In genomic region chrX:20587968-20588367, GRCm38 (mm10) we compare ENCODE assay signal across 11 mouse cellular contexts. TPM values are rescaled to one million over a fixed set of nuclear protein-coding genes. Genes with fewer than 3 reads are reported as not detected.
DNase-seq lines count a peak whose midpoint lies in the region; ATAC-seq and TF ChIP-seq lines count a peak whose summit lies in the region.
"Had no signal": no experiment of that assay in that cellular context is flagged by ENCODE, and none has a peak within 500 bp of the region (broad histone marks: within the 10 kb centered on the region; RNA-seq: fewer than 3 reads in every experiment).

No protein-coding gene starts in this region.

- dilution Hi-C loops in CH12.LX (cut with MboI; ENCODE audit: extremely low pct_ligation_motif_present, extremely low pct_unique_long_range_greater_than_20kb, low sequenced_read_pairs): no loop called here

- TF ChIP-seq EP300 in liver, embryonic 14.5 days (IDR thresholded peaks at IDR 0.05; ENCODE audit: low read depth): no peak
- no peak for TF ChIP-seq EP300 in CH12.LX (IDR thresholded peaks at IDR 0.05; ENCODE audit: low read length)

- H3K36me3 ChIP-seq in heart, embryonic 10.5 days: no peaks in the 10 kb centered on the region
- no peaks in the 10 kb centered on the region for H3K36me3 ChIP-seq in liver, embryonic 14.5 days (replicated peaks; ENCODE audit: control insufficient read depth, insufficient read depth, low read depth)
- no peaks in the 10 kb centered on the region for H3K36me3 ChIP-seq in CH12.LX (replicated peaks in 1 of 2; ENCODE audit: control insufficient read depth in 1 of 2, insufficient read depth in 1 of 2, low read length in 1 of 2)
- no peaks in the 10 kb centered on the region for H3K36me3 ChIP-seq in heart, embryonic 11.5 days (ENCODE audit: control insufficient read depth, insufficient read depth, low read length)
- H3K36me3 ChIP-seq: forebrain, embryonic 15.5 days; midbrain, embryonic 13.5 days had no signal

- in situ Hi-C loops in CH12.LX (cut with MboI; ENCODE audit: low pct_ligation_motif_present, low pct_unique_long_range_greater_than_20kb, low sequenced_read_pairs): no loop called here

- H3K27me3 ChIP-seq in heart, embryonic 10.5 days (ENCODE audit: insufficient read depth, poor library complexity, severe bottlenecking): no peaks in the 10 kb centered on the region
- no peaks in the 10 kb centered on the region for H3K27me3 ChIP-seq in liver, embryonic 14.5 days (ENCODE audit: control insufficient read depth, insufficient read depth, low read length)
- no peaks in the 10 kb centered on the region for H3K27me3 ChIP-seq in CH12.LX (replicated peaks)
- no peaks in the 10 kb centered on the region for H3K27me3 ChIP-seq in heart, embryonic 11.5 days (ENCODE audit: control insufficient read depth, insufficient read depth, low read length)
- H3K27me3 ChIP-seq: forebrain, embryonic 15.5 days; midbrain, embryonic 13.5 days had no signal

- peak; percentile 69 for TF ChIP-seq RAD21 in CH12.LX (IDR thresholded peaks at IDR 0.05; ENCODE audit: low read depth, low read length)

- no peak overlapping the region for H3K9ac ChIP-seq in liver, embryonic 14.5 days (replicated peaks)
- no peak overlapping the region for H3K9ac ChIP-seq in CH12.LX (ENCODE audit: insufficient read depth, low read depth)
- H3K9ac ChIP-seq in heart, embryonic 11.5 days (ENCODE audit: low read depth, low read length): no peak overlapping the region
- H3K9ac ChIP-seq: forebrain, embryonic 15.5 days; midbrain, embryonic 13.5 days had no signal

- TF ChIP-seq POLR2A in CH12.LX (IDR thresholded peaks at IDR 0.05; ENCODE audit: low read depth, low read length): no peak
- TF ChIP-seq POLR2A in brain, embryonic 14.5 days (IDR thresholded peaks at IDR 0.05; ENCODE audit: borderline replicate concordance, extremely low read depth, insufficient read depth, insufficient read length, poor library complexity, severe bottlenecking): no peak

- ATAC-seq in liver, embryonic 14.5 days (ENCODE audit: insufficient read depth): no peak
- ATAC-seq in heart, embryonic 11.5 days (replicated peaks; ENCODE audit: insufficient number of reproducible peaks, low FRiP score, low TSS enrichment): no peak
- ATAC-seq: forebrain, embryonic 15.5 days; midbrain, embryonic 13.5 days had no signal

- TF ChIP-seq CTCF in liver, embryonic 14.5 days (IDR thresholded peaks at IDR 0.05; ENCODE audit: low read depth): peak; percentile 32
- peak in 1 of 2 experiments; percentile 61; a peak in 2 of 4 replicates for TF ChIP-seq CTCF in CH12.LX (conservative IDR thresholded peaks at IDR 0.05 in 1 of 2, IDR thresholded peaks at IDR 0.05 in 1 of 2; ENCODE audit: low read depth in 2 of 2, low read length in 2 of 2)
- TF ChIP-seq CTCF in brain, embryonic 14.5 days (IDR thresholded peaks at IDR 0.05; ENCODE audit: borderline replicate concordance, extremely low read depth, insufficient read depth, insufficient read length): no peak

- intact Hi-C loops in heart, postnatal 10 days (cut with DNase I): loop anchor here (10.0 kb wide), 1 partner anchor 563 kb away; no protein-coding TSS in a partner anchor

- H3K27ac ChIP-seq in heart, embryonic 10.5 days: no peak overlapping the region
- H3K27ac ChIP-seq in liver, embryonic 14.5 days: no peak overlapping the region
- no peak overlapping the region for H3K27ac ChIP-seq in CH12.LX (ENCODE audit: insufficient read depth, low read depth)
- no peak overlapping the region for H3K27ac ChIP-seq in heart, embryonic 11.5 days (ENCODE audit: low read depth, low read length)
- H3K27ac ChIP-seq: forebrain, embryonic 15.5 days; midbrain, embryonic 13.5 days had no signal

- H3K4me3 ChIP-seq in heart, embryonic 10.5 days: no peak overlapping the region
- H3K4me3 ChIP-seq in liver, embryonic 14.5 days (ENCODE audit: insufficient read depth in 1 of 2, low read depth in 2 of 2, low read length in 2 of 2): no peak overlapping the region
- no peak overlapping the region for H3K4me3 ChIP-seq in CH12.LX (replicated peaks in 1 of 3; ENCODE audit: low read depth in 2 of 3, low read length in 2 of 3, poor library complexity in 1 of 3)
- H3K4me3 ChIP-seq in heart, embryonic 11.5 days (ENCODE audit: low read depth, low read length): no peak overlapping the region
- H3K4me3 ChIP-seq: forebrain, embryonic 15.5 days; midbrain, embryonic 13.5 days had no signal

- peak; percentile 5 to 22 for DNase-seq in heart, postnatal 10 days
- no peak for DNase-seq in heart, embryonic 10.5 days (ENCODE audit: low spot score)
- no peak for DNase-seq in liver, embryonic 14.5 days (ENCODE audit: low read depth in 3 of 3, low spot score in 3 of 3)
- DNase-seq in liver: no peak
- DNase-seq in CH12.LX (ENCODE audit: extremely low read depth): peak; percentile 8
- peak; percentile 12 for DNase-seq in brain, embryonic 14.5 days (ENCODE audit: low read depth)
- DNase-seq in testis, postnatal 14 days (ENCODE audit: low spot score): no peak
- DNase-seq: cerebellum, adult 9-10 months had no signal

- no peak overlapping the region for H3K4me2 ChIP-seq in liver, embryonic 14.5 days (ENCODE audit: low read depth)
- H3K4me2 ChIP-seq in CH12.LX (ENCODE audit: insufficient read depth, low read depth, poor library complexity, severe bottlenecking): no peak overlapping the region
- no peak overlapping the region for H3K4me2 ChIP-seq in heart, embryonic 11.5 days
- H3K4me2 ChIP-seq: forebrain, embryonic 15.5 days; midbrain, embryonic 13.5 days had no signal

- H3K79me2 ChIP-seq in CH12.LX (replicated peaks; ENCODE audit: control insufficient read depth, extremely low read depth, insufficient read depth, poor library complexity, severe bottlenecking): no peaks in the 10 kb centered on the region

- H3K9me3 ChIP-seq in heart, embryonic 10.5 days: no peaks in the 10 kb centered on the region
- no peaks in the 10 kb centered on the region for H3K9me3 ChIP-seq in liver, embryonic 14.5 days (ENCODE audit: control insufficient read depth, low read length)
- no peaks in the 10 kb centered on the region for H3K9me3 ChIP-seq in CH12.LX (replicated peaks; ENCODE audit: low read length)
- H3K9me3 ChIP-seq in heart, embryonic 11.5 days (replicated peaks; ENCODE audit: control insufficient read depth, low read length): no peaks in the 10 kb centered on the region
- H3K9me3 ChIP-seq: forebrain, embryonic 15.5 days; midbrain, embryonic 13.5 days had no signal

- WGBS in heart, embryonic 10.5 days: 15% methylated on average over 4 of the region's 4 CpGs
- WGBS in liver, embryonic 14.5 days (ENCODE audit: insufficient replicate concordance): 12% methylated on average over 4 of the region's 4 CpGs
- WGBS in heart, embryonic 11.5 days (ENCODE audit: insufficient replicate concordance): 9% methylated on average over 4 of the region's 4 CpGs

- H3K4me1 ChIP-seq in heart, embryonic 10.5 days: no peaks in the 10 kb centered on the region
- no peaks in the 10 kb centered on the region for H3K4me1 ChIP-seq in liver, embryonic 14.5 days (replicated peaks; ENCODE audit: control insufficient read depth in 2 of 2, insufficient read depth in 2 of 2, low read length in 1 of 2)
- no peaks in the 10 kb centered on the region for H3K4me1 ChIP-seq in CH12.LX (ENCODE audit: control insufficient read depth in 1 of 2, insufficient read depth in 2 of 2)
- H3K4me1 ChIP-seq in heart, embryonic 11.5 days (ENCODE audit: control insufficient read depth, insufficient read depth, low read length): no peaks in the 10 kb centered on the region
- H3K4me1 ChIP-seq: forebrain, embryonic 15.5 days; midbrain, embryonic 13.5 days had no signal

TF ChIP-seq in CH12.LX, 34 proteins besides CTCF, POLR2A, EP300 and RAD21:
- TF ChIP-seq BHLHE40 (IDR thresholded peaks at IDR 0.05; ENCODE audit: low read depth, low read length) (no peak), SMC3 (IDR thresholded peaks at IDR 0.05; ENCODE audit: low read depth, low read length) (peak; percentile 37), ZNF384 (IDR thresholded peaks at IDR 0.05; ENCODE audit: low read depth, low read length) (peak; percentile 68), GABPA (IDR thresholded peaks at IDR 0.05; ENCODE audit: insufficient replicate concordance, low read depth, low read length) (no peak), JUND (conservative IDR thresholded peaks at IDR 0.05; ENCODE audit: low read depth, low read length) (no peak)

RNA-seq across cellular contexts. Expression of gene Rbm10, which starts 29.3 kb away (rescaled TPM):
- total RNA-seq in heart, postnatal 10 days (2021): 10 to 100 TPM; 24.1 to 29.5 TPM
- 57.6 and 68.5 TPM in 2 replicates for polyA plus RNA-seq in heart, embryonic 10.5 days (2016; fragmentation: Nextera tagmentation; extraction: Ambion mirVana)
- polyA plus RNA-seq in liver, embryonic 14.5 days (2012; rRNA removed): 22.7 and 25.8 TPM in 2 replicates
- 23.2 and 26.4 TPM in 2 replicates for polyA plus RNA-seq in liver, embryonic 14.5 days (2014; fragmentation: Nextera tagmentation; extraction: Ambion mirVana)
- 81.5 and 83.8 TPM in 2 replicates for total RNA-seq in CH12.LX (2012; rRNA removed)
- 49.9 and 55.7 TPM in 2 replicates for total RNA-seq in CH12.LX (2014; rRNA removed)
- 67.1 and 71.1 TPM in 2 replicates for polyA plus RNA-seq in CH12.LX (2012; ENCODE audit: insufficient read length, low read depth)
- 83.1 and 91.0 TPM in 2 replicates for polyA plus RNA-seq in brain, embryonic 14.5 days (2012; rRNA removed)
- 36.6 and 39.2 TPM in 2 replicates for polyA plus RNA-seq in heart, embryonic 11.5 days (2014; fragmentation: Nextera tagmentation; extraction: Ambion mirVana)

RNA-seq across cellular contexts. Expression of gene Ndufb11, which starts 29.5 kb away (rescaled TPM):
- total RNA-seq in heart, postnatal 10 days (2021): 100 to 1,000 TPM; 586 to 630 TPM
- polyA plus RNA-seq in heart, embryonic 10.5 days (2016; fragmentation: Nextera tagmentation; extraction: Ambion mirVana): 238 and 280 TPM in 2 replicates
- polyA plus RNA-seq in liver, embryonic 14.5 days (2012; rRNA removed): 76.0 and 95.3 TPM in 2 replicates
- 192 and 199 TPM in 2 replicates for polyA plus RNA-seq in liver, embryonic 14.5 days (2014; fragmentation: Nextera tagmentation; extraction: Ambion mirVana)
- total RNA-seq in CH12.LX (2012; rRNA removed) (166 and 176 TPM in 2 replicates), CH12.LX (2014; rRNA removed) (156 and 165 TPM in 2 replicates)
- polyA plus RNA-seq in CH12.LX (2012; ENCODE audit: insufficient read length, low read depth): 159 and 161 TPM in 2 replicates
- polyA plus RNA-seq in brain, embryonic 14.5 days (2012; rRNA removed): 131 and 148 TPM in 2 replicates
- 307 and 308 TPM in 2 replicates for polyA plus RNA-seq in heart, embryonic 11.5 days (2014; fragmentation: Nextera tagmentation; extraction: Ambion mirVana)

RNA-seq across cellular contexts. Expression of gene Rgn, which starts 38.4 kb away (rescaled TPM):
- 1 to 10 TPM in 1 of 2 experiments, under 1 TPM in 1; 0.89 to 1.2 TPM for total RNA-seq in heart, postnatal 10 days (2021)
- 0.78 and 2.6 TPM in 2 replicates for polyA plus RNA-seq in heart, embryonic 10.5 days (2016; fragmentation: Nextera tagmentation; extraction: Ambion mirVana)
- 47.6 and 79.6 TPM in 2 replicates for polyA plus RNA-seq in liver, embryonic 14.5 days (2012; rRNA removed)
- 162 and 170 TPM in 2 replicates for polyA plus RNA-seq in liver, embryonic 14.5 days (2014; fragmentation: Nextera tagmentation; extraction: Ambion mirVana)
- total RNA-seq in CH12.LX (2012; rRNA removed): not detected in 2 replicates
- total RNA-seq in CH12.LX (2014; rRNA removed): not detected in 2 replicates
- not detected in 2 replicates for polyA plus RNA-seq in CH12.LX (2012; ENCODE audit: insufficient read length, low read depth)
- 0.22 and 0.24 TPM in 2 replicates for polyA plus RNA-seq in brain, embryonic 14.5 days (2012; rRNA removed)
- 0.86 and 0.89 TPM in 2 replicates for polyA plus RNA-seq in heart, embryonic 11.5 days (2014; fragmentation: Nextera tagmentation; extraction: Ambion mirVana)

Comparison
In these comparisons a context has a peak if more than half of its experiments do, and no peak if none do; other contexts are left out.
1. DNase-seq: peak in heart, postnatal 10 days (2 of 2), CH12.LX (single experiment) and brain, embryonic 14.5 days (single experiment); none in heart, embryonic 10.5 days (single experiment), liver, embryonic 14.5 days (0 of 3), liver (single experiment) and testis, postnatal 14 days (single experiment).
2. RNA of gene Rgn, which starts 38.4 kb away (polyA plus RNA-seq): 47.6 to 170 TPM in liver, embryonic 14.5 days; 0.78 to 2.6 TPM in heart, embryonic 10.5 days, 0.86 to 0.89 TPM in heart, embryonic 11.5 days, 0.22 to 0.24 TPM in brain, embryonic 14.5 days and not detected in CH12.LX; every median in the first group is over 10 times any median in the second.